Mouse (Mus musculus): ENCODE results near the gene Rnf186.

DNA sequence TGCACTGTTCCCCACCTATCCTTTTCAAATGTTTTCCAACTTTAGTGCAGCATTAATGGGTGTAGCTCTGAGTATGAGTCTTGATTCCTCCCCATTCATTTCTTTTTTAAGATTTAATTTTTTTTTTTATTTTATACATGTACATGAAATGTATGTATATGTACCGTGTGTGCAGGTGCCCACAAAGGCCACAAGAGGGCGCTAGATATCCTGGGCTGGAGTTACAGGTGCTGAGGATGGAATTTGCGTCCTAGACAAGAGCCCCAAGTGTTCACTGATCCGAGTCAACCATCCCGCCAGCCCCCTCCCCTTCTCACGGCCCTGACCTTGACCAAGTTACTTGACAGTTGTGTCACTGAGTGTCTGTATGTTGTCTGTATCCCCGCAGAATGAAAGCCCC is 17.8 kb downstream of the Rnf186 start:
- peak; percentile 47; the same call in 1 of the 2 replicates for TF ChIP-seq CTCF (IDR thresholded peaks at IDR 0.05; ENCODE audit: extremely low read depth, insufficient read length, insufficient replicate concordance, low read depth, low read length)
- TF ChIP-seq POLR2A (IDR thresholded peaks at IDR 0.05; ENCODE audit: low read depth, low read length) = no peak

Data from small intestine, adult 2 months (tissue).